Mouse (Mus musculus): ENCODE measurements around the gene Mrpl44.

GRCm38 (mm10) chr1:79761106-79761916, 14.5 kb upstream of the Mrpl44 start:
- TF ChIP-seq CTCF (conservative IDR thresholded peaks at IDR 0.05; ENCODE audit: low read length) (no peak), POU5F1 (IDR thresholded peaks at IDR 0.05; ENCODE audit: borderline replicate concordance, low read length) (no peak)
